Mouse (Mus musculus) naive thymus-derived CD4-positive, alpha-beta T cell, adult 5 months (primary cell): ENCODE data around the gene Zbtb7b. TPM values are rescaled to one million over a fixed set of nuclear protein-coding genes. Genes with fewer than 3 reads are reported as not detected.

ENCODE experiments used
- polyA plus RNA-seq: library from polyadenylated mRNA; unstranded; fragments of 100-300 nt; shearing (Covaris generic); gene quantifications from one replicate; pipeline ENCODE4 v1.2.1, GENCODE M21; 2017

Gene Zbtb7b
- polyA plus RNA-seq = 14.2 TPM

GRCm38 (mm10) chr3:89394006-89394893 lies at the start of gene Zbtb7b:
Gene Zbtb7b, minus strand, starts transcription at chr3:89394776.

GRCm38 (mm10) chr3:89436176-89437113 lies 41.9 kb upstream of the Zbtb7b start, which contains the start of gene Pbxip1:
Gene Pbxip1, plus strand, starts transcription at chr3:89436706.

DNA sequence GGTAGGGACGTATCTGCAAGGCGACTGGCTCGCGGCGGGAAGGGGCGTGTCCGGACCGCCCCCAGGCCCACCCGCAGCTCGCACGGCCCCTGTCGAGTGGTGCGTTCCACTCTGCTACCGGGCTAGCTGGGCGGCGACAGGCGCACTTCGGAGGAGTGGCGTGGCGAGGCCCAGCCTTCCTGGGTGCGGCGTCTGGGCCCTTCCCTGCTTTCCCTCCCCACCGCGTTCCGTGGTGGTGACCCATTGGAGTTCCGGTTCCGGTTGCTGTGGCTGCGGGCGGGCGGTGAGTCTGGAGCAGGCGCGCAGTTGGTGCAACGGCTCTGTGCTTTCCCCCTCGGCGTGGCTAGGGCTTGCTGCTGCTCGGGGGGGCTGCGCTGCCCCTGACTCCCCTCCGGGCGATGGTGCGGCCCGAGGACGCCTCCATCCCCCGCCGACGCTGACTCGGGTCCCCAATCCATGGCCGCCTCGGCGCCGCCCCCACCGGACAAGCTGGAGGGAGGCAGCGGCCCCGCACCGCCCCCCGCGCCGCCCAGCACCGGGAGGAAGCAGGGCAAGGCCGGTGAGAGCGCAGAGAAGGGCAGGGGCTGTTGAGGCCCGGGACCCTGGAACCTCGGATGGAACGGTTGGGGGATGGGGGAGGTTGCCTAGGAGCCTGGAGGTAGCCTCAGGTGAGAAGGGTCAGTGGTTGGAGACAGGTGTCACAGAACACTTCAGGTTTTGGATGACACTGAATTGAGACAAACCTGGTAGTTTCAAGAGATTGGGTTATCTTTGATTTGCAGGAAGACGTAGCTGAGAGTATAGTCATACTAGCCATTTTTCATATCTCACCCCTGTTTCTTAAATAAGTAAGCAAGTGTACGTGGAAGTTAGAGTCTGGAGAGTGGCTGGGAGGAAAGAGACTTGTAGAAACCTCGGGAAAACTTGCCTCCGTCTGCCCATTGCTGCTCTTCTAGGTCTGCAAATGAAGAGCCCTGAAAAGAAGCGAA lies 35.9 kb upstream of the Zbtb7b start, which contains the start of gene Pygo2:
TSS of gene Pygo2 (plus strand) at position 44 of the 989 bp plus-strand sequence.

GRCm38 (mm10) chr3:89418170-89418860 lies 23.7 kb upstream of the Zbtb7b start, which contains the start of the genes Cks1b and Shc1:
Gene Cks1b, minus strand, starts transcription at chr3:89418383.
Gene Shc1, plus strand, starts transcription at chr3:89418443.

GRCm38 (mm10) chr3:89411490-89412393 lies 17.2 kb upstream of the Zbtb7b start, which contains the start of gene Flad1:
Gene Flad1, minus strand, starts transcription at chr3:89411870.

DNA sequence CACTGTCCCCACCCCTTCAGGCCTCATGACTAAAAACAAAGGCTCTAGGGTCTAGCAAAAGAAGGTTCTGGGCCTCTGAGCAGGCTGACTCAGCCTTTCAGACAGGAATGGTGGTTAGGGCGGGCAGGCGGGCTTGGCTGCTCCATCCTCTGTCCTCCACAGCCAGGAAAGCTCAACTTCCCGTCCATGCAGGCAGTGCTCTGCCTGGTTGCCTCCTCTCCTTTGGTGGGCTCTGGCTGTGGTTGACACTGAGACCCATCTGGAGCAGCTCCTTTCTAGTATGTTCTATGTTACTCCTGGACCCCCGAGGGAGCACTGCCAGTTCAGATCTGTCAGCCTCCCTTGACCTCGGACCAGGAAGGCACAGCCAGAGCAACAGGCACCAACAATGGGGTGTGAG lies 8.1 kb upstream of the Zbtb7b start, which contains the start of gene Lenep:
TSS of gene Lenep (minus strand) at position 101 of the 400 bp plus-strand sequence.

GRCm38 (mm10) chr3:89365153-89365485 lies 29.5 kb downstream of the Zbtb7b start, which contains the start of gene Dcst1:
Gene Dcst1, minus strand, starts transcription at chr3:89365253.

DNA sequence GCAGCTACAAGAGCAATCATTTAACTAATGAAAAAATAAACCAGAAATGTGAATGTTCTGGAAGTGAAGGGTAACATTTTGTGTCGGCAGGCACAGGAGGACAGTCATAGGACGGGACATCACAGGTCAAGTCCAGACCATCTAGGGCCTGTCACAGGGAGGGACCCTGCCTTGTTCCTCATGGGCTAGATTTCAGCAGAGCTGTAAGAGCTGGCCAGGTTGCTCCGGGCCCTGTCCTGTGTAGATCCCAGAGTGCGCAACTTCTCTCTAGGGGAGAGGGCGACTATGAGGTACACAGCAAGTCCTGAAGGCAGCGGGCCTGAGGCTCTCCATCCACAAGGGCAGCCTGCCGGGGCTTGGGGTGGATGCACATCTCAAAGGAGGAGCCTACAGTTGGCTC lies 32.9 kb downstream of the Zbtb7b start, which contains the start of gene Dcst2:
TSS of gene Dcst2 (plus strand) at position 301 of the 400 bp plus-strand sequence.

GRCm38 (mm10) chr3:89349869-89350501 lies 44.6 kb downstream of the Zbtb7b start, which contains the start of gene Adam15:
Gene Adam15, minus strand, starts transcription at chr3:89349996.

GRCm38 (mm10) chr3:89337721-89338578 lies 56.6 kb downstream of the Zbtb7b start, which contains the start of gene Efna4:
Gene Efna4, minus strand, starts transcription at chr3:89338028.

Other genes starting within 250 kb of the Zbtb7b start
- gene Hcn3, start 234.6 kb downstream of the Zbtb7b start, polyA plus RNA-seq = 2.3 TPM
- 106 TPM for gene Clk2, start 230.0 kb downstream of the Zbtb7b start, polyA plus RNA-seq
- gene Scamp3, start 217.3 kb downstream of the Zbtb7b start, polyA plus RNA-seq = 217 TPM
- 143 TPM for gene Fam189b, start 211.6 kb downstream of the Zbtb7b start, polyA plus RNA-seq
- gene Gba, start 191.8 kb downstream of the Zbtb7b start, polyA plus RNA-seq = 72.7 TPM
- 1.5 TPM for gene Thbs3, start 179.6 kb downstream of the Zbtb7b start, polyA plus RNA-seq
- gene Mtx1, start 167.7 kb downstream of the Zbtb7b start, polyA plus RNA-seq = 102 TPM
- gene Muc1, start 165.7 kb downstream of the Zbtb7b start, polyA plus RNA-seq = not detected
- gene Krtcap2, start 148.8 kb downstream of the Zbtb7b start, polyA plus RNA-seq = 161 TPM
- gene Trim46, start 148.5 kb downstream of the Zbtb7b start, polyA plus RNA-seq = 1.1 TPM
- 74.9 TPM for gene Dpm3, start 135.4 kb downstream of the Zbtb7b start, polyA plus RNA-seq
- gene Slc50a1, start 124.2 kb downstream of the Zbtb7b start, polyA plus RNA-seq = 189 TPM
- not detected for gene Efna1, start 113.6 kb downstream of the Zbtb7b start, polyA plus RNA-seq
- gene Efna3, start 71.8 kb downstream of the Zbtb7b start, polyA plus RNA-seq = not detected
- gene Efna4, start 56.7 kb downstream of the Zbtb7b start, polyA plus RNA-seq = 0.21 TPM
- gene Adam15, start 44.8 kb downstream of the Zbtb7b start, polyA plus RNA-seq = 11.3 TPM
- gene Dcst2, start 32.8 kb downstream of the Zbtb7b start, polyA plus RNA-seq = 0.20 TPM
- 0.25 TPM for gene Dcst1, start 29.5 kb downstream of the Zbtb7b start, polyA plus RNA-seq
- 0.31 TPM for gene Lenep, start 8.0 kb upstream of the Zbtb7b start, polyA plus RNA-seq
- gene Flad1, start 17.1 kb upstream of the Zbtb7b start, polyA plus RNA-seq = 25.3 TPM
- gene Cks1b, start 23.6 kb upstream of the Zbtb7b start, polyA plus RNA-seq = 10.2 TPM
- gene Shc1, start 23.7 kb upstream of the Zbtb7b start, polyA plus RNA-seq = 79.2 TPM
- 47.2 TPM for gene Pygo2, start 35.4 kb upstream of the Zbtb7b start, polyA plus RNA-seq
- 82.6 TPM for gene Pbxip1, start 41.9 kb upstream of the Zbtb7b start, polyA plus RNA-seq
- gene Pmvk, start 59.8 kb upstream of the Zbtb7b start, polyA plus RNA-seq = 9.9 TPM
- not detected for gene Kcnn3, start 125.4 kb upstream of the Zbtb7b start, polyA plus RNA-seq